ENCODE assay signal across 16 mouse cellular contexts in genomic region chrX:142384918-142385317, GRCm38 (mm10). TPM values are rescaled to one million over a fixed set of nuclear protein-coding genes. Genes with fewer than 3 reads are reported as not detected.
DNase-seq lines count a peak whose midpoint lies in the region; ATAC-seq and TF ChIP-seq lines count a peak whose summit lies in the region.
"Had no signal": no experiment of that assay in that cellular context is flagged by ENCODE, and none has a peak within 500 bp of the region (broad histone marks: within the 10 kb centered on the region; RNA-seq: fewer than 3 reads in every experiment).

No protein-coding gene starts in this region.

- H3K9ac ChIP-seq in intestine, embryonic 16.5 days (ENCODE audit: low read depth, low read length) = no peak overlapping the region
- H3K9ac ChIP-seq in forebrain, embryonic 16.5 days (replicated peaks; ENCODE audit: low read depth, low read length) = no peak overlapping the region
- no peak overlapping the region for H3K9ac ChIP-seq in forebrain, embryonic 14.5 days (ENCODE audit: low read length)
- H3K9ac ChIP-seq: hindbrain, embryonic 14.5 days; neural tube, embryonic 13.5 days had no signal

- DNase-seq in kidney, postnatal 25 days = no peak
- no peak for DNase-seq in forebrain, embryonic 14.5 days (ENCODE audit: low spot score)
- DNase-seq: adrenal gland, postnatal 14 days; cerebellum, adult 11-12 months; heart, adult 18-20 months; lung, postnatal 4 days; thymus, postnatal 36 days had no signal

- peak overlapping the region; percentile 20 for H3K4me3 ChIP-seq in bone marrow, adult 2 months (replicated peaks; ENCODE audit: control insufficient read depth, low read depth, low read length)
- H3K4me3 ChIP-seq in intestine, embryonic 16.5 days (ENCODE audit: low read length) = no peak overlapping the region
- H3K4me3 ChIP-seq in megakaryocyte, embryonic 14.5 days (replicated peaks) = peak overlapping the region; percentile 18
- no peak overlapping the region for H3K4me3 ChIP-seq in forebrain, embryonic 16.5 days (replicated peaks; ENCODE audit: low read length)
- H3K4me3 ChIP-seq in forebrain, embryonic 14.5 days (ENCODE audit: low read depth, low read length) = no peak overlapping the region
- H3K4me3 ChIP-seq: neural tube, embryonic 13.5 days had no signal

- no peak overlapping the region for H3K27ac ChIP-seq in bone marrow, adult 2 months (ENCODE audit: control insufficient read depth, insufficient read depth, low read depth, low read length, poor library complexity)
- no peak overlapping the region for H3K27ac ChIP-seq in intestine, embryonic 16.5 days (ENCODE audit: low read length)
- H3K27ac ChIP-seq in forebrain, embryonic 16.5 days (ENCODE audit: low read length) = no peak overlapping the region
- no peak overlapping the region for H3K27ac ChIP-seq in forebrain, embryonic 14.5 days (ENCODE audit: low read depth, low read length)
- H3K27ac ChIP-seq: hindbrain, embryonic 14.5 days; neural tube, embryonic 13.5 days had no signal

- TF ChIP-seq CTCF in bone marrow, adult 2 months (IDR thresholded peaks at IDR 0.05; ENCODE audit: control insufficient read depth, insufficient read depth, low read length) = no peak

- H3K4me2 ChIP-seq in intestine, embryonic 16.5 days (ENCODE audit: low read depth, low read length) = no peak overlapping the region
- H3K4me2 ChIP-seq in forebrain, embryonic 16.5 days (ENCODE audit: low read length) = no peak overlapping the region
- H3K4me2 ChIP-seq in forebrain, embryonic 14.5 days (ENCODE audit: low read length) = no peak overlapping the region
- H3K4me2 ChIP-seq: hindbrain, embryonic 14.5 days; neural tube, embryonic 13.5 days had no signal

- TF ChIP-seq POLR2A in bone marrow, adult 2 months (IDR thresholded peaks at IDR 0.05; ENCODE audit: borderline replicate concordance, control insufficient read depth, low read depth, low read length) = no peak

- 29% methylated on average over 3 of the region's 3 CpGs for WGBS in bone marrow, adult 2 months
- WGBS in intestine, embryonic 16.5 days = 89% methylated on average over 3 of the region's 3 CpGs
- 86% methylated on average over 3 of the region's 3 CpGs for WGBS in forebrain, embryonic 16.5 days
- 81% methylated on average over 3 of the region's 3 CpGs for WGBS in forebrain, embryonic 14.5 days

- no peaks in the 10 kb centered on the region for H3K36me3 ChIP-seq in intestine, embryonic 16.5 days (ENCODE audit: control insufficient read depth, insufficient read depth, low read length)
- H3K36me3 ChIP-seq in megakaryocyte, embryonic 14.5 days (replicated peaks; ENCODE audit: low read length) = peaks cover 2% of the 10 kb centered on the region
- H3K36me3 ChIP-seq in forebrain, embryonic 16.5 days (ENCODE audit: control insufficient read depth, insufficient read depth) = no peaks in the 10 kb centered on the region
- no peaks in the 10 kb centered on the region for H3K36me3 ChIP-seq in forebrain, embryonic 14.5 days (ENCODE audit: control insufficient read depth, insufficient read depth, low read length)
- H3K36me3 ChIP-seq: neural tube, embryonic 13.5 days had no signal

- H3K9me3 ChIP-seq in intestine, embryonic 16.5 days (ENCODE audit: control insufficient read depth, low read length) = no peaks in the 10 kb centered on the region
- no peaks in the 10 kb centered on the region for H3K9me3 ChIP-seq in megakaryocyte, embryonic 14.5 days
- H3K9me3 ChIP-seq in forebrain, embryonic 16.5 days (ENCODE audit: control insufficient read depth, low read length) = no peaks in the 10 kb centered on the region
- H3K9me3 ChIP-seq in forebrain, embryonic 14.5 days (replicated peaks; ENCODE audit: control insufficient read depth, low read length) = no peaks in the 10 kb centered on the region
- H3K9me3 ChIP-seq: neural tube, embryonic 13.5 days had no signal

- ATAC-seq in CD4-positive, CD25-positive, alpha-beta regulatory T cell, adult 4 months = peak; percentile 22
- 0 out of 2 replicates have a peak, but pooled peaks have one; percentile 44 for ATAC-seq in intestine, embryonic 16.5 days
- ATAC-seq in activated CD4-positive, CD25-positive, alpha-beta regulatory T cell, adult 4 months = no peak
- ATAC-seq in forebrain, embryonic 16.5 days = no peak
- ATAC-seq in forebrain, embryonic 14.5 days = no peak
- ATAC-seq: midbrain, embryonic 16.5 days had no signal

- H3K4me1 ChIP-seq in bone marrow, adult 2 months (ENCODE audit: control insufficient read depth, insufficient read depth, low read length) = no peaks in the 10 kb centered on the region; the same call in 1 of the 2 replicates
- H3K4me1 ChIP-seq in intestine, embryonic 16.5 days (ENCODE audit: control insufficient read depth, insufficient read depth, low read length) = no peaks in the 10 kb centered on the region
- peaks cover 25% of the 10 kb centered on the region for H3K4me1 ChIP-seq in megakaryocyte, embryonic 14.5 days
- H3K4me1 ChIP-seq in forebrain, embryonic 16.5 days (replicated peaks; ENCODE audit: control insufficient read depth, insufficient read depth, low read length) = peaks cover 2% of the 10 kb centered on the region; the same call in 1 of the 2 replicates
- H3K4me1 ChIP-seq in forebrain, embryonic 14.5 days (ENCODE audit: control insufficient read depth, insufficient read depth, low read length) = no peaks in the 10 kb centered on the region

- peaks cover 2% of the 10 kb centered on the region; the same call in 1 of the 2 replicates for H3K27me3 ChIP-seq in intestine, embryonic 16.5 days (replicated peaks; ENCODE audit: control insufficient read depth, insufficient read depth, low read length)
- peaks cover 2% of the 10 kb centered on the region for H3K27me3 ChIP-seq in megakaryocyte, embryonic 14.5 days (replicated peaks)
- H3K27me3 ChIP-seq in forebrain, embryonic 16.5 days (replicated peaks; ENCODE audit: control insufficient read depth, insufficient read depth, low read length) = no peaks in the 10 kb centered on the region
- no peaks in the 10 kb centered on the region for H3K27me3 ChIP-seq in forebrain, embryonic 14.5 days (replicated peaks; ENCODE audit: control insufficient read depth, insufficient read depth, low read length)

RNA-seq across cellular contexts. Expression of gene Acsl4, which starts 5.4 kb away (rescaled TPM):
- 10 to 100 TPM; 36.7 to 38.0 TPM for polyA plus RNA-seq in CD4-positive, CD25-positive, alpha-beta regulatory T cell, adult 4 months (2017; shearing (Covaris generic))
- polyA plus RNA-seq in bone marrow, adult 2 months (2011; ENCODE audit: insufficient read depth, insufficient read length, low replicate concordance, missing spikeins) = 7.6 and 12.0 TPM in 2 replicates
- polyA plus RNA-seq in intestine, embryonic 16.5 days (2015; fragmentation: Nextera tagmentation; extraction: Ambion mirVana) = 10.0 and 10.1 TPM in 2 replicates
- polyA plus RNA-seq in megakaryocyte, embryonic 14.5 days (2012; ENCODE audit: insufficient read depth, low replicate concordance) = 0.75 TPM in 1 of 2 replicates, not detected in the other
- polyA plus RNA-seq in activated CD4-positive, CD25-positive, alpha-beta regulatory T cell, adult 4 months (2017; shearing (Covaris generic)) = 10 to 100 TPM; 47.6 to 51.4 TPM
- 14.4 and 15.8 TPM in 2 replicates for polyA plus RNA-seq in forebrain, embryonic 16.5 days (2015; fragmentation: Nextera tagmentation; extraction: Ambion mirVana)
- 12.2 and 15.6 TPM in 2 replicates for polyA plus RNA-seq in forebrain, embryonic 14.5 days (2014; fragmentation: Nextera tagmentation; extraction: Ambion mirVana)

Comparison
In these comparisons a context has a peak if more than half of its experiments do, and no peak if none do; other contexts are left out.
1. ATAC-seq: peak in CD4-positive, CD25-positive, alpha-beta regulatory T cell, adult 4 months (single experiment) and intestine, embryonic 16.5 days (single experiment); none in activated CD4-positive, CD25-positive, alpha-beta regulatory T cell, adult 4 months (single experiment), forebrain, embryonic 16.5 days (single experiment) and forebrain, embryonic 14.5 days (single experiment).
2. H3K4me3 ChIP-seq: peak in bone marrow, adult 2 months (single experiment) and megakaryocyte, embryonic 14.5 days (single experiment); none in intestine, embryonic 16.5 days (single experiment), forebrain, embryonic 16.5 days (single experiment) and forebrain, embryonic 14.5 days (single experiment).